Mouse (Mus musculus) cortical plate, adult 2 months (tissue): ENCODE measurements at regions not wholly inside any gene's neighbourhood (a gene's known extent, or its start where the extent isn't known, plus 50 kb on each side); places are given as distances from the start of the nearest gene placed in this dataset.

ENCODE experiments used
- H3K27ac ChIP-seq: fragments of 200-500 bp; 2 replicates; pipeline ENCODE4 v1.5.1; 2012; ENCODE audit warnings: low read length, control low read depth, inconsistent platforms; ENCODE audit not compliant: insufficient read depth
- H3K4me1 ChIP-seq: fragments of 200-500 bp; 2 replicates; pipeline ENCODE4 v1.6.1; 2011; ENCODE audit warnings: low read length; ENCODE audit not compliant: control insufficient read depth, insufficient read depth
- H3K4me3 ChIP-seq: fragments of 200-500 bp; 2 replicates; pipeline ENCODE4 v1.5.1; 2011; ENCODE audit warnings: mild to moderate bottlenecking, low read length, control low read depth; ENCODE audit not compliant: insufficient read depth
- CTCF ChIP-seq: fragments of 200-500 bp; IDR thresholded peaks from 2 replicates; pipeline ENCODE4 v1.5.1; 2011; ENCODE audit warnings: mild to moderate bottlenecking, control low read depth, low read length; ENCODE audit not compliant: insufficient read depth; ENCODE audit errors: extremely low read depth
- POLR2A ChIP-seq: fragments of 200-500 bp; IDR thresholded peaks from 2 replicates; pipeline ENCODE4 v1.6.1; 2011; ENCODE audit warnings: mild to moderate bottlenecking, low read length, control low read depth; ENCODE audit not compliant: insufficient read depth; ENCODE audit errors: extremely low read depth

DNA sequence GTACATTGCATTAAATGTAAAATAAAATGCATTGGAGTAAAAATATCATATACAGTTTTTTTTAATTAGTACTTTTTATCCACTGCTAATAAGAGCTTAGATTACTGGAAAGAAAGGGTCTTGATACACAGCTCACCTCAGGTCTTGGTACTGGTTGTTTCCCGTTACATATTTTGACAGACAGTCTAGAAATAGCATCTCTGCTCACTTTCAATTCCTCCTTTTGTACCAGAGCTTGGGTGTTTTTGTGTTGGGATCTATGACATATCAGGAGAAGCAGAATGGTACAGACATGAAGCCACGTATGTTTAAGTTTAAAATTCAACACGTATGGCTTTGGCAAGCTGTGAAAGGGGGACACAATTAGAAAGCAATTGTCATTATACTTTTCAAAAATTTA, 80.3 kb upstream of the Smarca2 start:
- Histone ChIP-seq H3K4me3 (no peak overlapping the region), H3K27ac (no peak overlapping the region), H3K4me1 (no peaks in the 10 kb centered on the region)
- TF ChIP-seq POLR2A (no peak), CTCF (no peak)

DNA sequence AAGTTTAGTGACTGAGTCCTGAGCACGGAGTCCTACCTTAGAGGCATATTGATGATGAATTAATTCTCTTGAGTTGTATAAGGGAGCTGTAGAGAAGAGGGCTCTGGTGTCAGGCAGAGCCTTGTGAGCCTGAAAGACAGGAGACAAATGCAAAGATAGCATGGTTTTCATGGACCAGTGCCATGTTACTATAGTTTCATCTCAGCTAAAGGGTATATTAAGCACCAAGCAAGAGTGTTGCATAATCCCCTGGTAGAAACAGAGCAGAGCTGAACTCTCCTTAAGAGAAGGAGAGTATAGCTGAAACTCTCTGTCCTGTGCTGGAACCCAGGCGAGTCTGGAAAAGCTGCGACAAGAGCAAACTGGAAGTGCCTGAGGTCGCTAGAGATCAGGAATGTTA, 73.5 kb upstream of the Smarca2 start:
- Histone ChIP-seq H3K27ac (no peak overlapping the region), H3K4me1 (peaks cover 1% of the 10 kb centered on the region; the same call in 1 of the 2 replicates), H3K4me3 (no peak overlapping the region)
- TF ChIP-seq CTCF (no peak), POLR2A (no peak)

DNA sequence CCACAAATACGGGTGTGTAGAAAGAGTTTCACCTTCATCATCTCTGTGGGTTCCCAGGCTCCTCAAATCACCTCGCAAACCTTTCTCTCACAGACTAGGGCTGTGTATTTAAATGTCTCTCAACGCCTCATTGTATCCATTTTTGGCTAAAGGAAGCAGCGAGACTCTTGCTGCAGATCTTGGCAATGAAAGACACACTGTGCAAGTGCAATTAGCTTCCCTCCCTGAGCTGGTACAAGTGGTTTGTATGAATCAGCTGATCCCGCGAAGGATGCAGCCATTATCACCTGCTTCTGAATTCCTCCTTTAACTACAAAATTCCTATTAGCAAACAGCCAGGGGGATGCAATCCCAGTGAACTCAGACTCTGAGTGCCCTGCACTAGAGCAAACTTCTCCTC, 72.3 kb upstream of the Smarca2 start:
- TF ChIP-seq CTCF (no peak), POLR2A (no peak)
- H3K4me3 ChIP-seq, result no peak overlapping the region
- H3K27ac ChIP-seq, result no peak overlapping the region
- H3K4me1 ChIP-seq, result peaks cover 1% of the 10 kb centered on the region; the same call in 1 of the 2 replicates

DNA sequence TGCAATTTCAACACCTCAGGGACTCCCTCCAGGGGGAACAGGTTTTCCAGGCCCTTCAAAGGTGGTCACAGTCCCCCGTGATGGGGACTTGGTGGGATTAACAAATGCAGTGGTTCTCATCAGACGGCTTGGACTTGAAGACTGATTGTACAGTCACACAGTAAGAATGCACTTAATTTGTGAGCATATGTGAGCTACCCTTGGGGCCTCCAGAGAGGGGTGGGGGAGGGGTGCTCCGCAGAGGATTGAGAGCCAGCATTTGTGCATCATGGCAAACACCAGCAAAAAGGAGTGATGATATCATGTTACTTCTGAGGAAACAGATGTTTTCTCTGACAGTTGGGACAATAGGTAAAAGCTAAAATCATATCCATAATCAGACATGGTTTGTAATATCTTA, 59.2 kb upstream of the Smarca2 start:
- TF ChIP-seq CTCF, result no peak
- no peak for TF ChIP-seq POLR2A
- H3K4me3 ChIP-seq, result no peak overlapping the region
- no peak overlapping the region for H3K27ac ChIP-seq
- H3K4me1 ChIP-seq, result no peaks in the 10 kb centered on the region

DNA sequence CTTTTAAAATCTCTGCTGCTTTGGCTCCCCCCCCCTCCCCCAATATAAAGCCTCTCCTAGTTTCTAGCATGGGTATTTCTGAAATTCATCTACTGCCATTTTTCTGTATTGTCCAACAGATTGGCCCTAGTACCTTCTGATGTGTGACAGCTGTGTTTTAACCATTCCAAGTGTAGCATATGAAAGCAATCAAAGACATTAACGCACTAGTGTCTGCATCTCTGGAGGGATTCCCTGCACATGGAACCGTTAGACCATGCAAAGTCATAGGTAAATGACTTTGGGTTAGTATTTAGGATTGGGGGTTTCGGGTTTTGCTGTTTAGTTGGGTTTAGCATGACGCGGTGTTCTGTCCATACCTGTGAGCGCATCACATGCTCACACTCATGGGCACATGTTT, 57.3 kb upstream of the Smarca2 start:
- Histone ChIP-seq H3K27ac (no peak overlapping the region), H3K4me3 (no peak overlapping the region), H3K4me1 (no peaks in the 10 kb centered on the region)
- TF ChIP-seq POLR2A (no peak), CTCF (no peak)

DNA sequence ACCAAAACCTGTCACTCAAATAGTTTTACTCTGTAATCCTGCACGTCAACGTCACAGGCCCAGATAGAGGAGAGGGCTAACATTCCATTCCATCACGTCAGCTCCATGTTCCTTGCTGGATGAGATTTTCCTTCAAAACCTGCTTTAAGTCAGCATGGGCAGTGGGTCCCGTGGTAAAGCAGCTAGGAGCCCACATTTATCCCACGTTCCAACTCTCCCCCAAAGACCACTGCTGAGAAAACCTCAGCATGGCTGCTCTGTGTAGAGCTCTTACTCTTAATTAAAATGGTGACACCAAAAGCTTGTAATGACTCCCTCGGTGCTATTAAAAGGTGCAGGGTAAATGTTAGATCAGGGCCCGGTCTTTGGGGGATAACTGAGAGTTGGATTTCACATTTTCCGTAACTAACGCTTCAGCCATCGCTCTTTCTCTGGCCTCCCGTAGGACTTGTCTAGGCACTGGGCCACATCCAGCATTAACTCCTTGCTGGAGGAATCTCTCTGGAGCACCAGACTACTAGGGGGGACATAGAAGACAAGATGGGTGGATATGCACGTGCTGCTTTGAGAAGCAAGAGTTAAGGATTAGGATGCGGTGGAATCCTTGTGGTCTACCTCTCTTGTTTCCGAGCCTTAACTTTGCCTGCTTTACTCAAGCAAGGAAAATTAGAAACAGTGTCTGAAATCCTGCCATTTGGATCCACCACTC, 56.1 kb upstream of the Smarca2 start:
- no peak overlapping the region for H3K4me3 ChIP-seq
- H3K27ac ChIP-seq, result no peak overlapping the region
- H3K4me1 ChIP-seq, result no peaks in the 10 kb centered on the region
- TF ChIP-seq POLR2A (no peak), CTCF (no peak)

DNA sequence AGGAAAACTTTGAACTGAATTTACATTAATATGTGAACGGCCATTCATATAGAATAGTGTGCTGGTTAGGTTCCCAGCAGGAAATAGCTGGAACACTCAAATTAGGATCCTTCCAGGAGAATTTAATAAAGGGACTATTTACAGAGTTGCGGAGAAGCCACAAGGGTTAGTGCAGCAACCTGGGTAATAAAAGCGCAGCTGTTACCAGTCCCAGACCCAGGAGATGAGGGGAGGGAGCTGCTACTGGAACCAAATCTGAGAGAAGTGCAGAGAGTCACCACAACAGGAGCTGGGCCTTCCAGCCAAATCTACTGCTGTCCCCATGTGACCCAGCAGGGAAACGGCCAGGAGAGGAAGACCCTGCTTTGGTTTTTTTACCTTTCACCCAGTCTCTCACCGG, 54.6 kb upstream of the Smarca2 start:
- Histone ChIP-seq H3K27ac (no peak overlapping the region), H3K4me1 (no peaks in the 10 kb centered on the region), H3K4me3 (no peak overlapping the region)
- TF ChIP-seq CTCF (no peak), POLR2A (no peak)
